Mouse (Mus musculus): ENCODE measurements around the gene Cnnm1. TPM values are rescaled to one million over a fixed set of nuclear protein-coding genes. Genes with fewer than 3 reads are reported as not detected.

The Cnnm1 gene
- polyA plus RNA-seq, 1 experiment from 2014 or later = 0.32 TPM

GRCm38 (mm10) chr19:43469333-43469732 is 29.1 kb downstream of the Cnnm1 start:
- H3K9me3 ChIP-seq (ENCODE audit: control insufficient read depth, low read depth, low read length) = no peaks in the 10 kb centered on the region
- no peak for ATAC-seq (ENCODE audit: insufficient number of reproducible peaks, insufficient read depth, low FRiP score, low read depth)
- H3K4me3 ChIP-seq (ENCODE audit: low read depth, low read length) = no peak overlapping the region
- H3K4me2 ChIP-seq (replicated peaks; ENCODE audit: low read depth, low read length) = no peak overlapping the region
- H3K27me3 ChIP-seq (ENCODE audit: control insufficient read depth, insufficient read depth, low read length) = no peaks in the 10 kb centered on the region
- WGBS = 54% methylated on average over 7 of the region's 7 CpGs
- H3K27ac ChIP-seq (ENCODE audit: low read length) = no peak overlapping the region
- H3K4me1 ChIP-seq (ENCODE audit: control insufficient read depth, insufficient read depth, low read length) = no peaks in the 10 kb centered on the region
- H3K36me3 ChIP-seq (ENCODE audit: control insufficient read depth, insufficient read depth, low read length) = no peaks in the 10 kb centered on the region
- H3K9ac ChIP-seq (replicated peaks; ENCODE audit: low read depth, low read length) = no peak overlapping the region

- no peak overlapping the region for H3K9ac ChIP-seq (replicated peaks; ENCODE audit: low read depth, low read length)
- no peaks in the 10 kb centered on the region for H3K36me3 ChIP-seq (ENCODE audit: control insufficient read depth, insufficient read depth, low read length)
- H3K9me3 ChIP-seq (ENCODE audit: control insufficient read depth, low read depth, low read length) = no peaks in the 10 kb centered on the region
- ATAC-seq (ENCODE audit: insufficient number of reproducible peaks, insufficient read depth, low FRiP score, low read depth) = no peak
- no peak overlapping the region for H3K4me2 ChIP-seq (replicated peaks; ENCODE audit: low read depth, low read length)
- WGBS = 82% methylated on average over 8 of the region's 8 CpGs
- H3K4me3 ChIP-seq (ENCODE audit: low read depth, low read length) = no peak overlapping the region
- no peaks in the 10 kb centered on the region for H3K27me3 ChIP-seq (ENCODE audit: control insufficient read depth, insufficient read depth, low read length)
- H3K4me1 ChIP-seq (ENCODE audit: control insufficient read depth, insufficient read depth, low read length) = no peaks in the 10 kb centered on the region
- no peak overlapping the region for H3K27ac ChIP-seq (ENCODE audit: low read length)
Measured at GRCm38 (mm10) chr19:43472331-43472730, 32.1 kb downstream of the Cnnm1 start.

- H3K27ac ChIP-seq (ENCODE audit: low read length) = no peak overlapping the region
- no peaks in the 10 kb centered on the region for H3K27me3 ChIP-seq (ENCODE audit: control insufficient read depth, insufficient read depth, low read length)
- H3K9me3 ChIP-seq (ENCODE audit: control insufficient read depth, low read depth, low read length) = no peaks in the 10 kb centered on the region
- no peaks in the 10 kb centered on the region for H3K4me1 ChIP-seq (ENCODE audit: control insufficient read depth, insufficient read depth, low read length)
- 96% methylated on average over 7 of the region's 7 CpGs for WGBS
- H3K9ac ChIP-seq (replicated peaks; ENCODE audit: low read depth, low read length) = no peak overlapping the region
- ATAC-seq (ENCODE audit: insufficient number of reproducible peaks, insufficient read depth, low FRiP score, low read depth) = no peak
- no peak overlapping the region for H3K4me2 ChIP-seq (replicated peaks; ENCODE audit: low read depth, low read length)
- no peaks in the 10 kb centered on the region for H3K36me3 ChIP-seq (ENCODE audit: control insufficient read depth, insufficient read depth, low read length)
- no peak overlapping the region for H3K4me3 ChIP-seq (ENCODE audit: low read depth, low read length)
Measured at GRCm38 (mm10) chr19:43472781-43473180, 32.5 kb downstream of the Cnnm1 start.

DNA sequence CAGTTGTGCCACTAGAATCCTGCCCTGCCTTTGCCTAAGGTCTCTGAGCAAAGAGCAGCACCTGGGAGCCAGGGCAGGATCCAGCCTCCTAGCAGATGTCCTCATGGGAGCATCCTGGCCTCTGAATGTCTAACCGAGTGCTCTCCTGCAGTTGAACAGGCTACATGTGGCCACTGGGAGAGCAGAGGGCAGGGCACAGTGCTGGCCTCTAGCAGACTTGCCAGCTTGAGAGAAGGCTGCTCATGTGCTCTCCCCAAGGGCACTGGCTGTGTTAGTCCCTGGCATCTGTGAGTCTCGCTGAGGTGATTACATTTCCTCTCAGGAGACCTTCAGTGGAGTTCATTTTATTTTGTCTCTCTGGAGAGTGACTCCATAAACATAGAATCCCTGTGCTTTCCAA is 35.4 kb downstream of the Cnnm1 start:
- 55% methylated on average over 2 of the region's 2 CpGs for WGBS
- no peak overlapping the region for H3K27ac ChIP-seq (ENCODE audit: low read length)
- H3K27me3 ChIP-seq (ENCODE audit: control insufficient read depth, insufficient read depth, low read length) = no peaks in the 10 kb centered on the region
- H3K4me3 ChIP-seq (ENCODE audit: low read depth, low read length) = no peak overlapping the region
- ATAC-seq (ENCODE audit: insufficient number of reproducible peaks, insufficient read depth, low FRiP score, low read depth) = no peak
- H3K4me2 ChIP-seq (replicated peaks; ENCODE audit: low read depth, low read length) = no peak overlapping the region
- no peaks in the 10 kb centered on the region for H3K36me3 ChIP-seq (ENCODE audit: control insufficient read depth, insufficient read depth, low read length)
- no peaks in the 10 kb centered on the region for H3K9me3 ChIP-seq (ENCODE audit: control insufficient read depth, low read depth, low read length)
- H3K4me1 ChIP-seq (ENCODE audit: control insufficient read depth, insufficient read depth, low read length) = no peaks in the 10 kb centered on the region
- no peak overlapping the region for H3K9ac ChIP-seq (replicated peaks; ENCODE audit: low read depth, low read length)

DNA sequence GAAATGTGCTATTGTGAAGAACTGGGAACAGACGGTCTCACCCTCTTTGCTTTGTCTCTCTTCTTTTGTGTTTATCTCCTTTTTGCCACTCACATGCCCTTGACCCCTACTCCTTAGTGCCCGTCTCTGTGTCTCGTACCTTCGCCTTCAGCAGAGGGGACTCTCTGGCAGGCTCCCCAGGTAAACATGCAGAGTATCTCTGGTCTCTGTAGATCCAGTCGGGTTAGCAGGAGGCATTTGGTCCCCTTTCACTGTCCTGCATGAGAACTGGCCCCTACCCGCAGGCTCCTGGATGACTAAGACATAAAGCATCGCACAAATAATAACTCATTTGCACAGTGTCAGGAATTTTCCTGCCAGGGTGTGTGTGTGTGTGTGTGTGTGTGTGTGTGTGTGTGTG is 35.8 kb downstream of the Cnnm1 start:
- WGBS = 60% methylated on average over 7 of the region's 7 CpGs
- Histone ChIP-seq H3K27me3 (ENCODE audit: control insufficient read depth, insufficient read depth, low read length) (no peaks in the 10 kb centered on the region), H3K27ac (ENCODE audit: low read length) (no peak overlapping the region), H3K4me3 (ENCODE audit: low read depth, low read length) (no peak overlapping the region), H3K4me1 (ENCODE audit: control insufficient read depth, insufficient read depth, low read length) (no peaks in the 10 kb centered on the region), H3K36me3 (ENCODE audit: control insufficient read depth, insufficient read depth, low read length) (no peaks in the 10 kb centered on the region), H3K4me2 (replicated peaks; ENCODE audit: low read depth, low read length) (no peak overlapping the region), H3K9ac (replicated peaks; ENCODE audit: low read depth, low read length) (no peak overlapping the region), H3K9me3 (ENCODE audit: control insufficient read depth, low read depth, low read length) (no peaks in the 10 kb centered on the region)
- ATAC-seq (ENCODE audit: insufficient number of reproducible peaks, insufficient read depth, low FRiP score, low read depth) = no peak

DNA sequence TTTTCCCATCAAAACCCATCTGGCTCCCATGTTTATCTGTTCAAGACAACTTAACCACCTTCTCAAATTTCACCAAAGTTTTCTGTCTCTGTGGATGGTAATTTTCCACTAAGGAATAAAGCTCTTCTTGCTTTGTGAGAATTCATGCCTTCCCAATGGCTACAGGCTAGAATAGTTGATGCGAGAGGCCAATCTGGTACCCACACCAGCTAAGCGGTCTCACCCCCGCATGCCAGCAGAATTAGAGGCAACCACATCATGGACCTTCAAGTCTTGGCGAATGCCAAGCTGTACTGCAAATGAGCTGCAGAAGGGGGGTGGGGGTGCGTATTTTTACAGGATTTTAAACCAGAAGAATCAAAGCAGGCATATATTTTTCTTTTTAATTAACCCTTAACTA is 37.2 kb downstream of the Cnnm1 start:
- Histone ChIP-seq H3K27me3 (ENCODE audit: control insufficient read depth, insufficient read depth, low read length) (no peaks in the 10 kb centered on the region), H3K4me2 (replicated peaks; ENCODE audit: low read depth, low read length) (no peak overlapping the region), H3K27ac (ENCODE audit: low read length) (no peak overlapping the region), H3K9me3 (ENCODE audit: control insufficient read depth, low read depth, low read length) (no peaks in the 10 kb centered on the region), H3K9ac (replicated peaks; ENCODE audit: low read depth, low read length) (no peak overlapping the region), H3K36me3 (ENCODE audit: control insufficient read depth, insufficient read depth, low read length) (no peaks in the 10 kb centered on the region), H3K4me1 (ENCODE audit: control insufficient read depth, insufficient read depth, low read length) (no peaks in the 10 kb centered on the region), H3K4me3 (ENCODE audit: low read depth, low read length) (no peak overlapping the region)
- ATAC-seq (ENCODE audit: insufficient number of reproducible peaks, insufficient read depth, low FRiP score, low read depth) = no peak
- 86% methylated on average over 5 of the region's 5 CpGs for WGBS

- H3K36me3 ChIP-seq (ENCODE audit: control insufficient read depth, insufficient read depth, low read length) = no peaks in the 10 kb centered on the region
- ATAC-seq (ENCODE audit: insufficient number of reproducible peaks, insufficient read depth, low FRiP score, low read depth) = no peak
- H3K4me3 ChIP-seq (ENCODE audit: low read depth, low read length) = no peak overlapping the region
- H3K27me3 ChIP-seq (ENCODE audit: control insufficient read depth, insufficient read depth, low read length) = no peaks in the 10 kb centered on the region
- H3K4me2 ChIP-seq (replicated peaks; ENCODE audit: low read depth, low read length) = no peak overlapping the region
- no peaks in the 10 kb centered on the region for H3K4me1 ChIP-seq (ENCODE audit: control insufficient read depth, insufficient read depth, low read length)
- no peak overlapping the region for H3K27ac ChIP-seq (ENCODE audit: low read length)
- no peak overlapping the region for H3K9ac ChIP-seq (replicated peaks; ENCODE audit: low read depth, low read length)
- H3K9me3 ChIP-seq (ENCODE audit: control insufficient read depth, low read depth, low read length) = no peaks in the 10 kb centered on the region
- WGBS = 23% methylated on average over 5 of the region's 5 CpGs
Measured at GRCm38 (mm10) chr19:43478891-43479290, 38.7 kb downstream of the Cnnm1 start.

- Histone ChIP-seq H3K4me1 (ENCODE audit: control insufficient read depth, insufficient read depth, low read length) (no peaks in the 10 kb centered on the region), H3K9me3 (ENCODE audit: control insufficient read depth, low read depth, low read length) (no peaks in the 10 kb centered on the region), H3K4me3 (ENCODE audit: low read depth, low read length) (no peak overlapping the region), H3K4me2 (replicated peaks; ENCODE audit: low read depth, low read length) (no peak overlapping the region), H3K27me3 (ENCODE audit: control insufficient read depth, insufficient read depth, low read length) (no peaks in the 10 kb centered on the region), H3K36me3 (ENCODE audit: control insufficient read depth, insufficient read depth, low read length) (no peaks in the 10 kb centered on the region), H3K9ac (replicated peaks; ENCODE audit: low read depth, low read length) (no peak overlapping the region), H3K27ac (ENCODE audit: low read length) (no peak overlapping the region)
- no peak for ATAC-seq (ENCODE audit: insufficient number of reproducible peaks, insufficient read depth, low FRiP score, low read depth)
- WGBS = 74% methylated on average over 5 of the region's 5 CpGs
Measured at GRCm38 (mm10) chr19:43479431-43479830, 39.2 kb downstream of the Cnnm1 start.

DNA sequence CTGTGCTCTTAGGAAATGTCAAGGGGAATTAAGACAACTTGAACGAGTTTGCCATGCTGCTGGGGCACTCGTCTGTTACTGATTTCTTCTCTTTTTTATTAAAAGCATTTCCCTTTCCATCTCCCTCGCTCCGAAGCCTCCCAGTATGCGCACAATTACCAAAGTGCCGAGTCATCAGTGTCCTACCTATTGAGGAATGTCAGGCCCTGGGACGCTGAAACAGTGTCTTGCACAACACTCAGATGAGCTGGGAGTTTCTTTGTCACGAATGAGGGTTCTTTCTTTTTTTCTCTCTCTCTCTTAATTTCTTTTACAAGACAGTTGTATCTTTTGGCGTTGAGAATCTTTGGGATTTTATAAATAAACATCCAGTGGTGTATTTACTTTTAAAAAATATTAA is 40.3 kb downstream of the Cnnm1 start:
- WGBS = 67% methylated on average over 9 of the region's 9 CpGs
- H3K27ac ChIP-seq (ENCODE audit: low read length) = no peak overlapping the region

More for the DNA sequence above, 40.3 kb downstream of the Cnnm1 start:
- Histone ChIP-seq H3K4me3 (ENCODE audit: low read depth, low read length) (no peak overlapping the region), H3K36me3 (ENCODE audit: control insufficient read depth, insufficient read depth, low read length) (no peaks in the 10 kb centered on the region), H3K9me3 (ENCODE audit: control insufficient read depth, low read depth, low read length) (no peaks in the 10 kb centered on the region), H3K9ac (replicated peaks; ENCODE audit: low read depth, low read length) (no peak overlapping the region), H3K4me2 (replicated peaks; ENCODE audit: low read depth, low read length) (no peak overlapping the region), H3K27me3 (ENCODE audit: control insufficient read depth, insufficient read depth, low read length) (no peaks in the 10 kb centered on the region), H3K4me1 (ENCODE audit: control insufficient read depth, insufficient read depth, low read length) (no peaks in the 10 kb centered on the region)
- no peak for ATAC-seq (ENCODE audit: insufficient number of reproducible peaks, insufficient read depth, low FRiP score, low read depth)
